Mouse (Mus musculus): ENCODE measurements around the gene Sec13.
A peak's percentile ranks its signal among the peaks of the same experiment; 100 is the strongest.

Gene Sec13

DNA sequence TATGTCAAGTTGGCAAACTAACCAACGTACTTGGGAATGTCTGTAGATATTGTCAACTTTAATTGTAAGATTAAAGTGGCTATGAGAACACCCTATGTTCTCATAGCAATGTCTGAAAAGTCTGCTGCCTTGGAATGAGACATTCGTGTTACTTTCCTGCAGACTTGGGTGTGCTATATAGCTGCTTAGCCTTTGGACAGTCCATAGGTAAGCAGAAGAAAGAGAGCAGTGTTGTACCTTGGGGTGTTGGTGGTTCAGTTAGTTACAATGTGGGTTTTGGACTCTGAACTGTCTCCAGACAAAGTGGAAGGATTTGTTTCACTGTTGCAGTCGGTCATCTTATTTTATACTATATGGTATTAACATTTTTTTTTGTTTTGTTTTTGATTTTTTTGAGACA, 27.8 kb downstream of the Sec13 start:
- no peak for DNase-seq (ENCODE audit: low read depth, low spot score)

DNA sequence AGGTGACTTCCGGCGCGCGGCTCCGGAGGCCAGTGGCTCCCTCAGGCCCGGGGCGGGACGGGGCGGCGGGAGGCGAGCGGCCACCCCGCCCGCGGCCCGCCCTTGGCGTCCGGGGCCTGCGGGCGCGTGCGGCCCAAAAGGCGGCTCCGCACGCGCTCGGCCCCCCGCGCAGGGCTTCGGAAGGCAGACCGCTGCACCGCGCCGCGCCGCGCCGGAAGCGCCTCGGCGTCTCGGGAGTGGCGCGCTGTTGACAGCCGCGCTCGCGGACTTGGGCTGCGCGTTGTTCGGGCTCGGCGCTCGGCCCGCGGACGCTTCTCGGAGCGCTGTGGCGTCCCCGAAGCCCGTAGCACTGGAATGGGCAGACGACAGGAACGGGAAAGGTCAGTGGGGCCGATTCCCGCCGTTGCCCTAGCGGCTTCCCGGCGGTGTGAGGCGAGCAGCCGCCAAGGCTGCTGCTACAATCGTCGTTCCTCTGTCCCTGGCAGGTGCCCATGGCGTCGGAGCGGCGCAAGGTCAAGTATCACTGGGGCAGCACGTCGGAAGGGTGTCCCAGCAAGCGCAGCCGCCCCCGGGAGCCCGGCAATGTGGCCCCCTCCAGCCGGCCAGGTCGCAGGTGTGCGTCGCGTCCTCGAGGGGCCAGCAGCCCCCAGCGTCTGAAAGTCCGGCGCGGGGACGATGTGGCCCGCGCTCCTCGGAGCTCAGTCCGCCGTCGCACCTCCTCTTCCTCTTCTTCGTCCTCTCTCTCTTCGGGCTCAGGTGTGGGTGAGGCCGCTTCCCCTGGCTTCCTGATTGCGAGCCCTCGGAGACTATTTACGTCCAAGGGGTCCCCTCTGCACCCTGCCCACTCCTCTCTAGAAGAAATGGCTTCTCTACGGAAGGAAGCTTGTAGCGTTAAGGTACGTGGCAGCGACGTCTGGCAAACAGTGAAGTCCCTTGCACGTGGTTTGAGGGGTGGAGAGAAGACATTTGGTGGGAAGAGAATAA, 43.0 kb downstream of the Sec13 start:
- peak; percentile 52 for DNase-seq (ENCODE audit: low read depth, low spot score)

DNA sequence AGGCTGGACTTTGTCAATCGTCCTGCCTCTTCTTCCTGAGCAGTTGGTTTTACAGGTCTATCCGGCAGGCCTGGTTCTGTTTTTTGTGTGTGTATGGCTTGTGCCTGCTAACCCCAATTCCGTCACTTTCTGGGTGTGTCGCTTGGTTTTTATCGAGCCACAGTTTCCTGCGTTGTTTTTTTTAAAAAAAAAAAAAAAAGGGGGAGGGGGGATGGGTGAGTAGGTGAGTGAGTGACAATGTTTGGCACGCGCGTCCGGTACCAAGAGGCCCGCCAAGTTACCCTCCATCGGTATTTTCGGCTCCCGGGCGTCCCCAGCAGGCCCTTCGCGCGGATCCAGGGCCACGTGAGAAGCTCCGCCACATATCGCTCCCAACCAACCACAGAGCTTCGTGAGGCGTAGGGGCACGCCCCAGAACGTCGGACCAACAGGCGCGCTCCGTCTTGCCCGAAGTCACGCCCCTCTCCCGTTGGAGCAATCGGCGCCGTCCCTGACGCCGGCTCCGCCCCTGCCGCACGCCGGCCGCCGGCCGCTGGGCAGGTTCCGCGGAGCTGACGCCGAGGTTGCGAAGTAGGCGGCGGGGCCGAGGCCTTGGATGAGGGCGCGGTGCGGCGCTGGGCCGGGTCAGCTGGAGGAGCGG, 43.8 kb downstream of the Sec13 start, which contains the start of gene Tatdn2:
Gene Tatdn2 (plus strand): TSS at position 469 of the 640 bp plus-strand sequence.
- peak; percentile 99 for DNase-seq (ENCODE audit: low read depth, low spot score)

DNA sequence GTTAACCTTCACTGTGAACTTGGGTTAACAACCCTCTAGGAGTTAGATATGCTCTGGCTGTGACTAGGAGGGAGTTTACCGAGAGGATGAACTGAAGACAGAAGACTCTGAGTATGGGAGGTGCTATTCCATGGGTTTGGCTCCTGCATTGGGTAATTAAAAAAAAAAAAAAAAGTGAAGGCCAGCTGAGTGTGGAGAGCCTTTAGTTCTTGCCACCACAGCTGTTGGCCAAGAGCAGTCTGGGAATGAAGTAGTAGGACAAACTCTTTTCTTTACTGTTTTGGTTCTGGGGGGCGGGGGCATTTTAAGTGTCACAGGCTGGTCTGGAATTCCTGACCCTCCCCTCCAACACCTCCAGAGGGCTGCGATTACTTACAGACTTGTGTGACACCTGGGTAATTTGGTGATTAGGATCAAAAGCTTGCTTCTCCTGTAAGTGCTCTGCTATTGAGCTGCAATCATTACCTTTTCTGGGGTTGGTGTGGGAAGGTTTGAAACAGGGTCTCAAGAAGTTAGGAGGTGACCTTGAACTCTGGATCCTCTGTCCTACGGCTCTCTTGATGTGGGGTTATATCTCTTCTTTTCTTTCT, 44.7 kb downstream of the Sec13 start:
- DNase-seq (ENCODE audit: low read depth, low spot score) = peak; percentile 51

DNA sequence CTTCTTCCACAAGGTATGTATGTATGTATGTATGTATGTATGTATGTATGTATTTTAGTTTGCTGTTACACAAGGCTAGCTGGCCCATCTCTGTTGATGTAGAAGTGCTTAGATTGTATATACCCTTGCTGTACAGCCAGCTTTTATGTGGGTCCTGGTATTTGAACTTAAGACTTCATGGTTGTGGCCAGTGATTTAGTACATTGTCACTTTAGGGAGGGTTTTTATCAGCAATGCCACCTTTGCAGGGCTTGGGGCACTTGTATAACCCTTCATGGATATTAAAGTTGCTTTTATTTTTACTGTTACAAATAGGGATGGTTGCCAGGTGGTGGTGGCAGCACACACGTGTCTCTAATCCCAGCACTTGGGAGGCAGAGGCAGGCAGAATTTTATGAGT, 45.3 kb downstream of the Sec13 start:
- DNase-seq (ENCODE audit: low read depth, low spot score) = peak; percentile 20

DNA sequence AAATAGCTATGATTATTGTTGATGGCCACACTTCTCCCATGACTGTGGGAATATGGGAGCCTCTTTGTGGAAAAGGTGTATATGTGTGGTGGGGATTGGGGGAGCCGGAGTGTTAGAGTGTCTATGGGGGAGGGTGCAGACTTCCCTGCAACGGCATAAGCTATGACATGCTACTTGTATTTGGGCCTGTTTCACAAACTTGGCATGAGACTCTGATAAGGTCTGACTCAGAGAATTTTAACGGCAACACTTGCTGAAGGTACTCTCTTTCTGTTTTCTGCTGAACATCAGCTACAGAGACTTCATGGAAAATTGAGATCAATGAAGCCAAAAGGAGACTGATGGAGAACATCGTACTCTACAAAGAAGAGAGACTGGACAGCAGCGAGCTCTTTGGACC, 47.2 kb downstream of the Sec13 start:
- DNase-seq (ENCODE audit: low read depth, low spot score) = peak; percentile 55

DNA sequence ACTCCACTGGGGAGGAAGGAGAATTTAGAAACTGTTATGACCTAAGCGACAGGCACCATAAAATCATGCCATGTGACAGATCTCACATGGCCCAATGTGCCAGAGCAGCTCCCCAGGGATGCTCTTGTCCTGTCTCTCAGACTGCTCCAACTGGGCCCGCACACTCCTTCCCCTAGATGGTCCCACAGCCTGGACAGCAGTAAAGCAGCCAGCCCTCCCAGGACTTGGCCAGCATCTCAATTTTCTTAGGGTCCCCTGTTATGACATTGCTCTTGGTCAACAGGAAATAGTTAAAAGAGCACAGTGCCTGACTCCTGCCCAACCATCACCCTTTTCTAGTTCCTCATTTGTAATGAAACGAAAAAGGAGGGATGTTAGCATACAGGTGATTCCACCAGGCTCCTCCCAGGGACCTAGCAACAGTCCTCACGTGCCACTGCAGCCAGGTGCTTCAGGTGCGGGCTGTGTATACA, 47.8 kb downstream of the Sec13 start:
- no peak for DNase-seq (ENCODE audit: low read depth, low spot score)

- no peak for DNase-seq (ENCODE audit: low read depth, low spot score)
These were observed 49.5 kb downstream of the Sec13 start for GRCm38 (mm10) chr6:113691084-113691462.

DNA sequence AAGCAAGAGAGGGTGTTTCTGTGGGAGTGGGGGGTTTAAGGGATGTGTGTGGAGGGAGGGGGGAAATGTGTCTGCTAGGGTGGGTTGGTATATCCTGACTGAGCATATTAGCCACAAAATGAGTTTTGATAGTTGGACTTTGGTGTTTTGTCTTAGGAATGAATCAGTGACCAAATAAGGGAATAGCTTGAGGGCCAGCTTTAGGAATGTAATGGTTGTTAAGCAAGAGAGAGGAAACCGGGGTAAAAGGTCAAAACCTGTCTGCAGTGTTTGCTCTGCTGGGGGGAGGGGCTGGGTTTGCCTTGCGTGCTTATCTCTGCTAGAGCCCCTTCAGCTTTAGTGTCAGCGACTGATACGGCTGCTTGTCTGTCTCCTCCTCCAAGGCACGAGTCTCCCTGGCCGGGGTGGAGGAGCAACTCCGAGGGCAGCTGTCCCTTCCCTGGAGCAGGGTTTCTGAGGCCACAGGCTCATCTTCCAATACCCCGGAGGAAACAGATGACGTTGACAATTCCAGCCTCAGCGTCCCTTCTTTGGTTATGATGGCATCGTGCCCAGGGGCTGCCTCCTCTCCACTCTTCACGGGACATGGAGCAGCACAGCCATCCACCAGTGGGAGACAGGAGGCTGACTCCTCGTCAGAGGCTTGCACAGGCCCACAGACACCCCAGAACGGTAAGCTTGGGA, 50.0 kb downstream of the Sec13 start:
- DNase-seq (ENCODE audit: low read depth, low spot score) = peak; percentile 99

DNA sequence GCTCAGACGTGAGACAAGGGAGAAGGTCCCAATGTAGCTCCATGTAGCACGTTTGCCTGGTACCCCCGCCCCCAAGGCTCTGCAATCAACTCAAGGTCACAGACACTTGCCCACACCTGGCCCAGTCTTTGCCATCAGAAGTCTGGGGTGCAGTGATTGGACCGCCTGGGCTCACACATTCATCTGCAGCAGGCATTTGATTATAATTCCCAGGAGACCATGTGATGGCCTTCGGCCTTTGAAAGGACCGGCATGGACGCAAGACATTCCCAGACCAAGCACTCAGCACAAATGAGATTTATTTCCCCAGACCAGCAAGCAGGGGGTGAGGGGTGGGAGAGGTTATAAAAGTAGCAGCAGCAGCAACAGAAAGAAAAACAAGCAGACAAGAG, 50.5 kb downstream of the Sec13 start:
- DNase-seq (ENCODE audit: low read depth, low spot score) = peak; percentile 88

DNA sequence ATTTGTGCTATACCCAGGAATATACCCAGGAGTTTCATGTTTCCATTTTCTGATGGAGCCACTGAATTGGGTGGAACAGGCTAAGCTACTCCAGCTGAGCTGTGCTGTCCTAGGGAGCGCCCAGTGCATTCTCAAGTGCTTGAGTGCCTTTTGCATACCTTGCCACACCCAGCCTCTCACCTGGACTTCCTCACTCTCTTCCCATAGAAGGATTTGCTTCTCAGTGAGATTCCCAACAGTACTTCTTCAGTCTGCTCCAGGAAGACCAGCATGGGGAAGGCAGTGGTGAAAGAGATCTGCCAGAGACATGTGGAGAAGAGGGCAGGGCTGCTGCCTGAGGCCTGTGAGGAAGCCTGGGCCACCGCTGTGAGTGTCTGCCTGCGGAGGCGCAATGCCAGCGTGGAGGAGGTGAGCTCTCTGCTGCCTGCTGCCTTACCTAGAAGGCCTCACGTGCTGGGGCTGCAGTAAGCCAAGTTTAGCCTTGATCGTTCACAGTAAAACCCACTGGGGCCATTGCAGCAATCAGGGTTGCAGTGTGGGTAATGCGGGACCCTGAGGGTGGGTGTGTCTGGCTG, 53.9 kb downstream of the Sec13 start:
- no peak for DNase-seq (ENCODE audit: low read depth, low spot score)

GRCm38 (mm10) chr6:113683081-113683825, 57.3 kb downstream of the Sec13 start:
- no peak for DNase-seq (ENCODE audit: low read depth, low spot score)

DNA sequence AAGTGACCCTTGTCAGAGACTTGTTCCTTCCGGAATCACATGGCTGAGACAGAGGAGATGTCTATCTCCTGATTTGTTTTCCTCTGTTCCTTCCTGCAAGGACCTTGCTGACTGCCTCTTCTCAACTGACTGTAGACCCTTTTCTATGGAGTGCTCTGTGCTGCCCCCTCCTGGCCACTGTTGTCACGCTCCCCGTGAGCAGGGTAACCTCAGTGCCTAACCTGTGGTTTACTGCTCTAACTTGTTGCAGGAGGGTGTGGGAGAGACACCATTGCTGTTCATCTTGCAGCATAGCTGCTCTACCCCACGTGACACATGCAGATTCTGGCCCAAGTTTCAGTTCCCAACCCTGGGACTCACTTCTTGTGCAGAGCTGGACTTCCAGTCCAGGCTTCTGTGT, 59.3 kb downstream of the Sec13 start:
- DNase-seq (ENCODE audit: low read depth, low spot score) = peak; percentile 89

DNA sequence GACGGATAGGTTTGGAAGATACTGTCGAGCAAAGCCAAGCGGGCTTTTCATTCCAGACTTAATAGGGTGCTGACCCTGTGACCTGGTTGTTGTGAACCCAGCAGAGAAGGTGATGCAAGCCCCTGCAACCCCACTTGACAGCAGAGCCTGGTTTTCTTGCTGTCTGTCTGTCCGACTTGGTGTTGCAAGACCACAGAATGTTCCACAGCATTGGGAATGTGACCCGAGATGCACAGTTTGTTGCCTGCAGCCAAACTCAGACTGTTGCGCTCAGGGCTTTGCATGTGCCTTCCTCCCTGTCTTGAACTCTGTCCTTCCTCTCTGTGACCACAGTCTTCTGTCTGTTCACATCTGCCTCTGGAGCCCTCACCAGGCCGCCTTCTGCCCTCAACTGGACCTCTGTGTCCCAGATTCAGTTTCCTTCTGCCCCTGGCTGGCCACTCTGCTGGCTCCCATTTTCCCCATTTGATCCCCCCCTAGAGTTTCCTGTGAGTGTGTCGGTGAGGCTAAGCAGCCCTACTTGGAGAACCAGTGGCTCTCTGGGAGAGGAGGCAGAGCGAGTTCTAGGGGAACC, 60.5 kb downstream of the Sec13 start:
- DNase-seq (ENCODE audit: low read depth, low spot score) = no peak

- no peak for DNase-seq (ENCODE audit: low read depth, low spot score)
These were observed 62.1 kb downstream of the Sec13 start for GRCm38 (mm10) chr6:113678246-113679012.
